Mouse (Mus musculus) layer of hippocampus, adult 9-10 months (tissue): ENCODE results near the gene Myod1.

Experiments used
- DNase-seq: peaks from one replicate; pipeline ENCODE4 v3.0.0; 2022; ENCODE audit warnings: low spot score

Myod1 gene

DNA sequence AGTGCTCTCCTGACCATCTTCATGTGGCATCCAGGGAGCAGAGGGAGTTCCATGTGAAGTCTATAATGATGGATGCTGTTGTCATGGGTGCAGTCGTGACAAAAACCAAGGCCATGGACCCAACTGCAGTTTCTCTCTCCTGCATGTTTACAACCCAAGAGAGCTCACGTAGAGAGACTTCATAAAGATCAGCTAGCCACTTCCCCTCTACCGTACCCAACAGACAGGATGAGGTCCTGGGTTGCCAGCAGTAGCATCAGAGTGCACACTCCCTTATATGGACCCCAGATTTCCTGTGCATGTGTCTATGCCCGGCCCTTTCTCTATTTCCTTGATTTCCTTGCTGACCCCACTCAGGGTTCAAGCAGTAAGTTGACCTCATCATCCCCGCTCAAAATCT lies 15.4 kb downstream of the Myod1 start:
- no peak for DNase-seq

DNA sequence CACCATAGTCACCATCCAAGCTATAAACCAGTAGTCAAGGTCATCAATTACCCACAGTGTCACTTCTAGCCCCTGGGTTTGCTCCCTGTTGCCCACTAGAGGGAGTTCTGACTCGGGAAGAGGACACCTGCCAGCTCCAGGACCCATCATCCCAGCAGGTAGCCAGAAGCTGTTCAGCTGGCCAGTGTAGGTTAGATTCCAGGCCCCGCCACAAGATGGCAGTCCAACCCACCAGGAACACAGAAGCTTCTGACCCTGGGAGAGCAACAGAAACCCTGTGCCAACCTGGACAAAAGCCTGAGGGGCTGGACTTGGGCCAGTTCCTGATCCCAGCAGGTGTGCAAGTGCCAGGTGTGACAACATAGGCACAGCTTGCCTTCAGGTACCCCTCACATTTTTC lies 16.8 kb downstream of the Myod1 start:
- DNase-seq, result no peak

DNA sequence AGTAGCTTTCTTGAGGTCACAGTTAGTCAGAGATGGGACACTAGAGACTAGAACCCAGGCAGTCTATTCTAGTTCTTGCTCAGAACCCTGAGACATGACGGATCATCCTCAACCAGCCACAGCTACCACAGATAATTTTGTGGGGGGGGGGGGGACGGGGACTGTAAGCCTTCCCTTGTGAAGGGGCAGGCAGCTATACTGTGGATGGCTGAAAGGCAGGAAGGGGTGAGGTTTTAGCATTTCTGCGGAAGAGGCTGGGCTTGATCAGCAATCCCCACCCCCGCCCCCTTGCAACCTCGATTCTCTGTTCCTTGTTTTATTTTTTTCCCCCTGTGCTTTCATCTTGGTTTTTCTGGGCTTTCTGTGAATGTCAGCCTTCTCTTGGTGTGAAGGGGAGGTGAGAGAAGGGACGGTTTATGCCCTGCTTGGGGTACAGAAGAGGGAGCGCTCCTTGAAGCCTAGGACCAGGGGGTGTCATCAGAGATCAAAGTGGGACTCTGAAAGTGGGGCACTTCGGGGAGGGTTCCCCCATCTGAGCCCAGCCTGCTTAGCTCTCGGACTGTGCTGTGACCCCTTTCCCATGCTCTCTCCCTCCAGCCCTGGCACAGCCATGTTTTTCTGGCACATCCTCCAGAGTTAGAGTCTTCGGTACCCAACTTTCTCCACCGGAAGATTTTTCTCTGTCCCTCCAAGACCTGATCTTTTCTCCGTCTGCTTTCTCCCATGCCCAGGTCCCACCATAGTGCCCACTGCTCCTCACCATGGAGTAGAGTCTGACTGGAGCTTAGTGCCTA lies 17.6 kb downstream of the Myod1 start:
- DNase-seq, result no peak

DNA sequence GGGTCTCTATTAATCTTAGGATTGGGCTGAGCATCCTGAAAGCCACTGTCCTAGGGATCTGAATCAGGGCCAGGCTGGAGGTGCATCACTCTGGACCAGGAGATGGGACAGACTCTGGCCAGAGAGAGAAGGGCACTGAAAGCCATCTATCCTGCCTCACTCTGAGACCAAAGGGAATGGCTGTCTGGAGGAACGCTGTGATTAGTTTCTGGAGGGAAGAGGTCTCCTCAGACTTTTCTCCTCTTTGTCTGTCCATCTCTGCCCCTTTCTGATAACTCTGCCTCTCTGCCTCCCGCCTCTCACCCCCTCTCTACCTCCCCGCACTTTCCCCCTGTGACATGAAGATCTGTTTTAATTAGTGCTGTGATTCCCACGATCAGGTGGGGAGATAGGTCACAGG lies 18.7 kb downstream of the Myod1 start:
- no peak for DNase-seq

DNA sequence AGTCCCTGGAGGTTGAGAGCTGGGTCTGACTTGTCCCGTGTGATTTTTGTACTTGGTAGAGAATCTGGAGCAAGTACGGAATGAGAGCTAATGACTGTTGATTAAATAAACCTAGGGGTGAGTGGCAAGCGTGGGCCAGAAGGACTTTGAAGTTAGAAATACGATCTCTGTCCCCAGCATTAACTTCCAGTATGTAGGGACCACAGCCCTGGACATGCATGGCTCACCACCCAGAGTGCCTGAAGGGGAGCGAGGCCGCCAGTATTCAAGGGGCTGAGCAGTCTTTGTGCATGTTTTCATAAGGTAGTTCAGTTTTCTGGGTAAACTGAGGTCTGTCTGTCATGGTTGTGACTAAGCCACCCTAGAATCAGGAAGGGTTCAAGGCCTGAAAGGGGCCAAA lies 19.3 kb downstream of the Myod1 start:
- DNase-seq, result no peak

DNA sequence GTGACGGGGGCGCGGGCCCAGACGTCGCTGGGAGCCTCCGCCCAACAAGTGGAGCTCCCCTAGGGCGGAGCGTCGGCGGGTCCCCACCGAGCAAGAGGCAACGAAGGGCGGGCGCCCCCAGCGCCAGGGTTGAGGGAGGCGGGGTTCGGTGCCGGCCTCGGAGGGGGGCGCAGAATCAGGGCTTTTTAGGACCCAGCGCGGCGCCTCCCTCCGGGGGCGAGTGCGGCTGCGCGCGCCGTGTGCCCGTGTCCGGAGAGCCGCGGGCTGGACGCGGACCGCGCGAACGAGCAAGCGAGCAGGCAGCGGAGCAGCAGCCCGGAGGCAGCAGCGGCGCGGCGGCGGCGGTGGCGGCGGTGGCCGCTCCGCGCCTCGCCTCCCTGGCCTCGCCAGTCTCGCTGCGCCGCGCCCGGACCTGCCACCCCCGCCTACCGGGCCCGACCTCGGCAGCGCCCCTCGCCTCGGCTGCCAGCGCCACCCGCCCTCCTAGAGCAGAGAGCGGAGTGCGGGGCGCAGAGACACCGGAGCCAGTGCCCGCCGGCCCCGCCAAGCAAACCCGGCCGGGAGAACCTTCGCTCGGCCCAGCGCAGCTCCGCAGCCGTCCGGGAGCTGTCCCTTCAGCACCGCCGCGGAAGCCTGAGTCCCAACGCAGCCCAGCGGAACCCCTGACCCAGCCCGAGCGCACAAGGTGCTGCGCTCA lies 20.1 kb downstream of the Myod1 start, which contains the start of gene Kcnc1:
Gene Kcnc1, plus strand, starts transcription at position 267 of the 697 bp plus-strand sequence.
- DNase-seq, result no peak

DNA sequence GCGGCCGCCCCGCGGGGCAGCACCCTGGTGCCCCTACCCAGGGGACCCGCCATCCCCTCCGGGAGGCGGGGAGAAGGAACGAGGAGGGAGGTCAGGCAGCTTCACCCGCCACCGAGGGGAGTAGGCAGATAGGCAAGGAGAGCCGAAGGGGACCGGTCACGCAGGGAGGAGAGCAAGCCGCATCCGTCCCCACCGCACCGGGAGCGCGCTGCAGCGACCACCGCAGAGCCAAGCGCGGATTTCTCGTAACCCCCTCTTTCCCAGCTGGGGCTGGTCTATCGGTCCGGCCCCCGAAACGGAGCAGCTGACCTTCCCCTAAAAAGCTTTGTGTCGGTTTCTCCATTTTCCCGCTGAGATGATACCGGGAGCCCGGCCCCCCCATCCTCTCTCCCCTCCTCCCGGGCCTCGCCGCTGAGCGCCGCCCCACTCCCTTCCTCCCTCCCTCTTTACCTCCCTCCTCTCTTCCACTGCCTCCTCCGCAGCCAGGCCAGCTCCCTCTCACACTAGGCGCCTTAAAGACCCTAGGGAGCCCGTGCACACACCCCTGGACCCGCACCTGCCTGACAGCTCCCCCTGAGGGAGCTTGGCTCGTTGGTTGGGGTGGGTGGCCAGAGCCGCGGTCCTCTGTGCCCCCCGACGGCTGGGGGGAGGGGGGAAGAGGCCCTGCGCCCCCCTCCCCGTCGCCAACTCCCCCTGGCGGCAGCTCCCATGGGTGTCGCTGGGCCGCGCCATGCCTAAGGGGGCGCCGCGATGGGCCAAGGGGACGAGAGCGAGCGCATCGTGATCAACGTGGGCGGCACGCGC lies 20.9 kb downstream of the Myod1 start:
- no peak for DNase-seq

DNA sequence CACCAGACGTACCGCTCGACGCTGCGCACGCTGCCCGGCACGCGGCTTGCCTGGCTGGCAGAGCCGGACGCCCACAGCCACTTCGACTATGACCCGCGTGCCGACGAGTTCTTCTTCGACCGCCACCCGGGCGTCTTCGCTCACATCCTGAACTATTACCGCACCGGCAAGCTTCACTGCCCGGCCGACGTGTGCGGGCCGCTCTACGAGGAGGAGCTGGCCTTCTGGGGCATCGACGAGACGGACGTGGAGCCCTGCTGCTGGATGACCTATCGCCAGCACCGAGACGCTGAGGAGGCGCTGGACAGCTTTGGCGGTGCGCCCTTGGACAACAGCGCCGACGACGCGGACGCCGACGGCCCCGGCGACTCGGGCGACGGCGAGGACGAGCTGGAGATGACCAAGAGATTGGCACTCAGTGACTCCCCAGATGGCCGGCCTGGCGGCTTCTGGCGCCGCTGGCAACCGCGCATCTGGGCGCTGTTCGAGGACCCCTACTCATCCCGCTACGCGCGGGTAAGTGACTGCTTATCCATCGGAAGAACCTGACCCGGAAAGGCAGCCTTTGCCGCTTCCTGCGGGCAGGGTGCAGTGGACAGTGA lies 21.6 kb downstream of the Myod1 start:
- no peak for DNase-seq

DNA sequence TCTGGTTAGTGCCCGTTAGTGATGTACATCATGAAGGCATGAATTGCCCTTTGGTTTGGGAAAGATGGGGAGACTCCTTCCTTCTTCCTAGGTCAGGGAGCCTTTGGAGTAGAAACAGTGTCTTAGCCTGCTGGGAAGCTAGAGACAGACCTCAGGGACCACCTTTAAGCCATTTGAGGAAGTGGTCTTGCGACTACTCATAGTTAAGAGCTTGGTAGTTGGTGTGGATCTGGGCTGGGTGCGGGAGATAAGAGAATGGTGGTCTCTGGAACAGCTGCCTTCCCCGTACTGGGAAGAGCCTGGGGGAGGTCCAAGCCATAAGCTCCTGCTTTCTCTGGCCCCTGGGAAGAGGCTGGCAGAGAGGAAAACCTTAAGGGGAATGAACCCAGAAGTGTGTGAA lies 22.3 kb downstream of the Myod1 start:
- no peak for DNase-seq

DNA sequence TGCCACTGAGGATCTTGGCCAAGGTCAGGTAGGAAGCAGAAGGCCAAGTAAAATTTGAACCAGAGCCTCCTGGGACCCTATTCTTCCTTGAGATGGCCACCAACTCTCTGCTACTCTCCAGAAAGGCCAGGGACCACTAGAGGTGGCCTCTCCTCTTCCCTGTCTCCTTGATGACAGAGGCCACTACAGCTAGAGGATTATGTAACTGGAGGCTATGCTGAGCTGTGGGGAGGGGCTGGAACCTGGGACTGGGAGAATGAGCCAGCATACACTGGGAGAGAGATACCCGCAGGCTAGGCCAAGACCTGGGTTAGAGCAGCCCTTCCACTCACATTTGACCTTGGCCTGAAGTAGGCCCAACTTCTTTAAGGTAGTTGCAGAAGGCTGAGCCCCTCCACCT lies 23.4 kb downstream of the Myod1 start:
- no peak for DNase-seq

DNA sequence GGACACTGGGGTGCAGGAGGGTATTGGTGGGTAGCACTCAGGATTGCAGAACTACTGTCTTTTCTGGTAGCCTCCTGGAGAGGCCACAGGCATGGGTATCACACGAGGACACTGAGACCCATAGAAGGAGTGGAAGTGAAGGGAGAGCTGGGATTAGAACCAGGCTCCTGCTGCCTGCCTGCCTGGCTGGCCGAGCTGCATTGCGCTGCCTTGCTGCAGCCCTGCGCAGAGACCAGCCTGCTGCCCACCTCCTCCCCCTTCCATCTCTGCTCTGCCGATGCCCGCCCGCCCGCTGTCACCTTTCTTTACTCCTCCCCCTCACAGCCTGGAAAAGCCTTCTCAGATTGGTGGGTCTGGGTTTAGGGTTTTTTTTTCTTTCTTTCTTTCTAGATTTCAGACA lies 24.1 kb downstream of the Myod1 start:
- DNase-seq, result no peak

DNA sequence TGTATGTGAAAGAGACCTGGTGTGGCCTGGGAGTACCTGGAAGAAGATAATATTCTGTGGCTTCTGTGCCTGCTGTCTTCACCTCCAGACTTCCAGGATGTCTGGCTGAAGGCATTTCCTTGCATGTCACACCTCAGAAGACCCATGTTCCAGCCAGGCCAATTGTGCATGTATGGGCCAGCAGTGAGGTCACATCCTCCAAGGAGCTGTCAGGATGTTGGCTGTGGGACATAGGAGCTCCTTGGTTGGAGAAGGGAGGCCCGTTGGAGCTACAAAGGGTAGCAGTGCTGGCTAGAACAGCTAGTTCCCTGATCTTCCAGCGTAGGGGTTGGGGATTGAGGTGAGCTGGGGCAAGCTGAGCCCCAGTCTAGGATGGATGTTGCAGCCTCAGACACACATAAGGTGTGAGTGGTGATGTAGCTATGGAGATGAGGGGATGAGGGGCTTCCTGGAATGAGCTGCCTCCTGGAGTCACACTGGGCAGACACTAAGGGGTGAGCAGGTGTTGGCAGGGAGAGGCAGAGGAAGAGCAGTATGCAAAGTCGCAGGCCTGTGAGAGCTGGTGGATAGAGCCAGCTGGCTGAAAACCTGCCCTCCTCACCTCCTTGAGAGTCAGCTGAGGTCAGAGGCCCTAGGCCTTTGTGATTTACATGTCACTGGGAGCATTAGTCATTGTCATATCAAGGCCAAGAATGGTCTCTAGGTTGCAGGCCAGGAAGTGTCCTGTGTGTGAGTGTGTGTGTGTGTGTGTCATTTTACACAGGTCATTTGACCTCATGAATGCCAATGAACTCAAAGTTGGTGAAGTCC lies 25.3 kb downstream of the Myod1 start:
- no peak for DNase-seq

DNA sequence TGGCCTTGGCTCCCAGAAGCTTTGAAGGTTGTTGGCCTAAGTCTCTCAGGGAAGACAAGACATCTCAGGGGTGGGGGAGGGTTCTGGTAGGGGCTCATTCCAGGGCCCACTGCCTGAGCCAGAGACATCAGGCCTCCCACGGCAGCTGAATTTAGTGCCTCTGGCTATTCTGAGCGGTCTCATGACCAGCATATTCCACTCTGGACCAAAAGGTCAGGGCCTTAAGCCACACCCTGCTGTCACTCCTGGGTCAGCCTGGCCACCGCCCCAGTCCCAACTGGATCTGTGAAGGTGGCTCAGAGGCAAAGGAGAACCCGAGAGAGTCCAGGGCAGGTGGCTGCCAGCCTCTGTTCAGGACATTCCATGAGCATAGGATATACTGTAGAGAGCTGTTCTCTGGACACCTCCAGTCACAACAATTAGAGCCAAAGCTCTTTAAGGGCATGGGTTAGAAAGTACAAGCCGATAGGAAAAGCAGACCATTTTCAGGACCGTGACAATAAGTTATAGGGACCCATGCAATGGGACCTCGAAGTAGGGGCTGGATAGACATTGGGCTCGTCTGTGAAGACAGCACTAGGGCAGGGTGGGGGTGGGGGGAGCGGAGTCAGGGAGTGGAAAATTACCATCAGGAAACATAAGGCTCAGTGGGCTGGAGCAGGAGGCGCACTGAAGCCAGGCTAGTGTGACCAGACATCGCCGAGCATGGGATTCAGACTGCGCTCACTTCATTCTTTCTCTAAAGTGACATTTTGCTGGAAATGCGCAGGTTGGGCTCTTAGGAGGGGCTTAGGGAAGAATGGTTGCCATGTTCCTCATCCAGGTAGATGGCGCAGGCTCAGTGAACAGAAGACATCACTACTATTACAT lies 27.6 kb downstream of the Myod1 start:
- no peak for DNase-seq

DNA sequence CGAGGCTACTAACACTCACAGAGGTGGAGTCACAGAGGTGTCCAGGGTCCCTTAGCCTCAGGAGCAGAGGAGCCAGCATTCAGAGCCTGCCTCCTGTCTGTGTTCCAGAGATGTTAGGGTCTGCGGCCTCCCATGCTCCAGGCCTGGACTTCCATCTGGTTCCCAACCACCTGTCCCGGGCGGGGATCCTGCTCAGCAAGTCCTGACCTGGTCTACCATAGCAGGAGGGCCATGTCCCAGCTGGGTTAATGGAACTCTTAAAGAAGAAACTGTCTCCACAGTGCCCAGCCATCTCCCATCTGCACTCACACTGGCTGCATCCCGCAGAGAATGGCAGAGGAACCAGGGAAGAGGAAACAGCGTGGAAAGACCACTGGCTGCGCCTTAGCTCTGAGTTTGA lies 28.5 kb downstream of the Myod1 start:
- no peak for DNase-seq

DNA sequence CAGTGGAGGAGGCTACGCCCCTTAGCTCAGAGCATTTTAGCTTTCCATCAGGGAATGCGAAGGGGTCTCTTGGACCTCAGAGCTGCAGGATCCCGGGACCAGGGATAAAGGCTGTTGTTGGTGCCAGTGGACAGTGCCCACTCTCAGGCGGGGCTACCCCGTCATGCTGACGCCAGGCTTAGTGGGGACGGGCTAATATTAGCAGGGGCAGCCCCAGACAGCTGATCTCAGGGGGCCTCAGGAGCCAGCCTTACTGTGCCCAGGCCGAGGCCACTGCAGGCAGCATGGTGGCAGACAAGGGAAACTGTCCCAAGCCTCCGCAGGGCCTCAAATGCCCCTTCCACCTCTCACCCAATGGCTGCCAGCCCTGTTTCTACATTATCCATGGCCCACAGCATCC lies 32.3 kb downstream of the Myod1 start:
- no peak for DNase-seq

DNA sequence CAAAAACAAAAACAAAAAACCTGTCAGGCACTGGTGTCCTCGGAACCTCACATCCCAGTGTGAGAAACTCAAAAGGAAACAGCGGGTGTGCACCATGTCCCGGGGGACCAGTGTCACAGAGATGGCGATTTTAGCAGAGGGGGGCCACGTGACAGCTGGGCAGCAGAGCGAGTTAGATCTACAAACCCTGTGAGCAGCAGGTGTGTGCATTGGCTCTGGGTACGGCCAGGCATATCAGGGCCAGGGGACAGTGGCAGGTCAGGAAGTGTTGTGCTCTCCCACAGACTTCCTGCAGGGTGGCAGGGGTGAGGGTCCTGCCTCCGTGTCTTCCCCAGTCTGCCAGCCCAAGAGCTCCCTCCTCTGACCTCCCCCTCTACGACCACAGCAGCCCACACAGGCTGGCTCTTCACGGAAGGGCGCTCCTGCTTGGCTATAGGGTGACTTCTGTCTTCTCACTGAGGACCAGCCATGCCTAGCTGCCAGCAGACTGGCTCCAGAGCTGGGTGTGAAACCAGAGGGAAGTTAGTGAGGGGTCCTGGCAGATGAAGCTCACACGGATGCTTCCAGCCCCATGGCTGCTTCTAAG lies 33.0 kb downstream of the Myod1 start:
- no peak for DNase-seq

DNA sequence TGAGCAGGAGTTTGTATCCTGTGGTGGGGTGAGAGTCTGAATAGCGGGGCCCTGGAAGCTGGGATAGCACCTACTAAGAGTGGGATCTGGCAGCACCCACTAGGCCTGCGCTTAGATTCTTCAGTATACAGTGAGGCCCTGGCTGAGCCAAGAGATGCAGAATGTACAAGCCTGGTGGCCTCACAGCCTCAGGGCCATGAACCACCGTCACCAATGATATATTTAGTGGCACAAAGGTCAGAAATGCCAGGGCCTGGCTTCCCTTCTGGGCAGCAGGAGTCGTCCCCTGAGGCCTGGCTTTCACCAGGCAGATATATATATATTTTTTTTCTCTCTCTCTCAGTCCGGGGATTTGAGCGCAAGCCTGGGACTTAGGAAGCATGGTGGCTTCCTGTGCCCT lies 34.5 kb downstream of the Myod1 start:
- no peak for DNase-seq

DNA sequence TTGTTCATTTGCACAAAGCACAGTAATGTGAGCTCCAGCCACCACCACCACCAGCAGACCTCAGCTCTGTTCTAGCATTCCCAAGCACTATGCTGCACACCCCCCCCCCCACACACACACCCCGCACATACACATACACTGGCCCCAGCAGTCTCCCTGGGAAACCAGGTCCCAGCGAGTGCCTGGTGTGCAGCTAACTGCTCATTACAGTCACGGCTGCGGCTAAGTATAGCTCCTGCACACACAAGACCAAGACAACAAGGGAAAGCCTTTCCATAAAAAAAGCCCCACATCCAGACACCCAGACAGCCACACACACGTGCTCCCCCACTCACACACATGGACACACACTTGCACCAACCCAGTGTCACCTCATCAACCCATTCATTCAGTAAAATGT lies 36.5 kb downstream of the Myod1 start:
- no peak for DNase-seq

DNA sequence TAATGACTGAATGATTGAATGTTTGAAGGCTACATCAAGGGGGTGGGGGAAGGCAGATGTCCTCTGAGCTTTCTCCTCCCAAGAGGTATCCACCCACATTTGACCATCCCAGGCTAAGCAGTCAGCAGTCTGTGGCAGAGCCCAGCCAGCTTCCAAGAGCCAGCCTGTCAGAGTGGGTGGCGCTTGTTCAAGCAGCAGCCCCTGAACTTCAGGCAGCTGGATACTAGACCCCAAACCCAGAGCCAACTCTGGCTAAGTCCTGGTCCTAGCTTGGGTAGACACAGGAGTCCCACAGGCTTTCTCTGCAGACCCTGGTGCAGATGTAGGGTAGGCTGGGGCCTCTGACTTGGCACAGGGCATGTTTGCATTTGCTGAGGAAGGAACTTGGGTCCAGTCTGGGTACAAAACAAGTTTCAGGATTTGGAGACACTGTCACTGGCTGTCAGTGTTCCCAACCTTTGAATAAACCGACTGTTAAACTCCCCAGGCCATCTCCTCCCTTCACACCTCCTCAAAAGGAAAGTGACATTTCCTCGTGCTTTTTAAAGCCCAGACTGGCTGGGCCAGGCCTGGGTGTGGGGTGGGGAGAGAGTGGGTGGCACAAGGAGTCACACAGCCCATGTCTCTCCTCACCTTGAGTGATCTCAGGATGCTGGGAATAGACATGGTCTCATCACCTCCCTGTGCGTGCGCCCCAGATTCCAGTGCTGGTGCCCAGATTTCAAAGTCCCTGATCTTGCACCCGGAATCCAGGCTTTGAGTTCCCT lies 37.9 kb downstream of the Myod1 start:
- DNase-seq, result no peak
